Mouse (Mus musculus): ENCODE measurements around the gene Higd1a. TPM values are rescaled to one million over a fixed set of nuclear protein-coding genes. Genes with fewer than 3 reads are reported as not detected.

Gene Higd1a
- polyA plus RNA-seq, 1 experiment from 2014 or later = 257 TPM

DNA sequence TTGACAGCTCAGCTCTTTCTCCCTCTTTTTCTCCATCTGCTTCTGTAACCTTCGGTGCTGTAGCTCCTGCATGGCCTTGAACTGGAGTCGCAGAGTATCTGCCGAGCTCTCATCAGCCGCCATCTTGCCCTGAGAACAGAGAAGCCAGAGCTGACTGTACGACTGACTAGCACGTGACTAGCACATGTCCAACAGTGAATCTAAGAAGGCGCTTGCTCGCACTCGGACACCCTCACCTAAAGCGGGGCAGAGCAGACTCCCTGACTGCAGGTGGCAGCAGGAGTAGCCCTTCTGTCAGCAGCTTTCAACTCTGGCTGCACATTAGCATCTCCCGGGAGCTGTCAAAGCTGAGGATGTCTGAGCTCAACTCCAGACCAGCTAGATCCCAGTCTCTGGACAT, 24.3 kb downstream of the Higd1a start:
- Histone ChIP-seq H3K36me3 (no peaks in the 10 kb centered on the region), H3K9me3 (replicated peaks) (peaks cover 6% of the 10 kb centered on the region; the same call in 1 of the 2 replicates), H3K4me1 (replicated peaks) (peaks cover 2% of the 10 kb centered on the region; the same call in 1 of the 2 replicates), H3K27ac (ENCODE audit: poor library complexity, severe bottlenecking) (no peak overlapping the region), H3K27me3 (replicated peaks) (0 out of 2 replicates have a peak, but pooled peaks cover 1% of the 10 kb centered on the region), H3K4me2 (no peak overlapping the region), H3K9ac (no peak overlapping the region), H3K4me3 (no peak overlapping the region)
- 77% methylated on average over 11 of the region's 11 CpGs for WGBS
- no peak for ATAC-seq (ENCODE audit: insufficient number of reproducible peaks, low FRiP score)

GRCm38 (mm10) chr9:121830956-121831293, 27.2 kb downstream of the Higd1a start:
- no peak overlapping the region for H3K27ac ChIP-seq (ENCODE audit: poor library complexity, severe bottlenecking)
- ATAC-seq (ENCODE audit: insufficient number of reproducible peaks, low FRiP score) = no peak; the same call in 1 of the 2 replicates
- no peaks in the 10 kb centered on the region for H3K27me3 ChIP-seq (replicated peaks)
- H3K4me1 ChIP-seq (replicated peaks) = no peaks in the 10 kb centered on the region
- WGBS = 26% methylated on average over 6 of the region's 6 CpGs
- no peak overlapping the region for H3K4me3 ChIP-seq
- no peaks in the 10 kb centered on the region for H3K36me3 ChIP-seq
- no peak overlapping the region for H3K4me2 ChIP-seq
- peaks cover 6% of the 10 kb centered on the region; the same call in 1 of the 2 replicates for H3K9me3 ChIP-seq (replicated peaks)
- H3K9ac ChIP-seq = no peak overlapping the region

DNA sequence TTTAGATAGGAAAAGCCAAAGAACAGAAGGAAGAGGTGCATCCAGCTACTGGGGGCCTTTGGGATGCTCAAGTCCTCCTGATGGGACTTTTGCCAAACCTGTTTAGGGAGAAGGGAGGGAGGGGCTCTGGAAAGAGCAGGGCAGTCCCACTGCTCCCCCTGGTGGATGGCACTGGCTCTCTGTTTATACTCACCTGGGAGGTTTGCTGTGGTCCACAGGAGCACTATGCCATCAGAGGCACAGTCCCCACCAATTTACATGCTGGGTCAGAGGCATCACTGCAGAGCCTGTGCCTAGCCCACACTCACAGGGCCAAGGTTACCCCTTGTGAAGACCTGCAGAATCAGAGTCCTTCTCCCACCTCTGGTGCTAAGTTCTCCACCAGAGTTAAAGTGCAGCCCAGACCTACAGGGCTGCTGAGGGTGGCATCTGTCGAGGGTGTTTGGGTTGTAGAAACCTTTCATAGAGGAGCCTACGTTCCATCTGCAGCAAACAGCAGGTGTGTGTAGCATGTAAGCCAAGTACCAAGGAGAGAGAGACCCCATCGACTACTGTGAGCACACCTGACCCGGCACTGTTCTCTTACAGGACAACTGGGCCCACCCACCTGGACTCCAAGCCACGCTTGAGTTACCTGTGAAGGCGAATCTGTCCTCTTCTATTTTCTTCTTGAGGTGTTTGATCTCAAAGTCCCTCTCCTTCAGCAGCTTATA, 27.8 kb downstream of the Higd1a start:
- Histone ChIP-seq H3K4me3 (no peak overlapping the region), H3K9ac (no peak overlapping the region), H3K4me2 (no peak overlapping the region), H3K27ac (ENCODE audit: poor library complexity, severe bottlenecking) (no peak overlapping the region), H3K4me1 (replicated peaks) (no peaks in the 10 kb centered on the region), H3K27me3 (replicated peaks) (no peaks in the 10 kb centered on the region), H3K9me3 (replicated peaks) (peaks cover 1% of the 10 kb centered on the region; the same call in 1 of the 2 replicates), H3K36me3 (no peaks in the 10 kb centered on the region)
- WGBS = 69% methylated on average over 6 of the region's 6 CpGs
- no peak for ATAC-seq (ENCODE audit: insufficient number of reproducible peaks, low FRiP score)

DNA sequence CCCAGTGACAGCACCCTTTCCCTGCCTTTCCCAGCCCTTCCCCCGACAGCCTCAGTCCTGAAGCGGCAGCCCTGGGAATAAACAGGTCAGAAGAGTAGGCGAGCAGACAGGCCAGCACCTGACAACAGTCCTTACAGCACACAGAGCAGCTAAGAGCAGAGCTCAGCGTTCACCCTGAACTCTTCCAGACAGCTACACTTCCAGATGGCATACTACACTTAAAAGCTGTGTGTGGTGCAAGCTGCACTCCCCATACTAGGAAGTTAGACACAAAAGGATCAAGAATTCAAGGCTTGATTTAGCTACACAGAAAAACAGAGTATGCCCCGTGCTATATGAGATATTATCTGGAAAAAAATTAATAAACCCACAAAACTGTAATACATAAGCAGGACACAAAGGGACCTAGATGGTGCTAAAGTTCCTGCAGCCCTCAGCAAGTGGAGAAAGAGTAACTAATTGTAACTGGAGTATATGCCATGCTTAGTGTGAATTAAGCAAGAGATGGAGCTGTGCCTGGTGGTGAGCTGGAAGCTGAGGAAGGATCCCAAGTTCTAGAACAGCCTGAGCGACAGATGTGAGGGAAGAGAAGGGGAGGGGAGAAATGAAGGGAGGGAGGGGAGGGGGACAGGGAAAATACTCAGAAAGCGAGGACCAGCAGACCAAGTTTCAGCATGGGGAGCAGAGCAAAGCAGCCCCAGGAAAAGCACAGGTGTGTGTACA, 28.7 kb downstream of the Higd1a start:
- no peaks in the 10 kb centered on the region for H3K27me3 ChIP-seq (replicated peaks)
- ATAC-seq (ENCODE audit: insufficient number of reproducible peaks, low FRiP score) = no peak
- no peaks in the 10 kb centered on the region for H3K4me1 ChIP-seq (replicated peaks)
- no peak overlapping the region for H3K27ac ChIP-seq (ENCODE audit: poor library complexity, severe bottlenecking)
- H3K36me3 ChIP-seq = no peaks in the 10 kb centered on the region
- WGBS = 51% methylated on average over 7 of the region's 7 CpGs
- no peak overlapping the region for H3K4me2 ChIP-seq
- H3K4me3 ChIP-seq = no peak overlapping the region
- H3K9me3 ChIP-seq (replicated peaks) = no peaks in the 10 kb centered on the region
- H3K9ac ChIP-seq = no peak overlapping the region

- no peak for ATAC-seq (ENCODE audit: insufficient number of reproducible peaks, low FRiP score)
- H3K9me3 ChIP-seq (replicated peaks) = no peaks in the 10 kb centered on the region
- H3K4me3 ChIP-seq = no peak overlapping the region
- H3K4me1 ChIP-seq (replicated peaks) = no peaks in the 10 kb centered on the region
- H3K27me3 ChIP-seq (replicated peaks) = no peaks in the 10 kb centered on the region
- no peak overlapping the region for H3K27ac ChIP-seq (ENCODE audit: poor library complexity, severe bottlenecking)
- H3K9ac ChIP-seq = no peak overlapping the region
- H3K4me2 ChIP-seq = no peak overlapping the region
- no peaks in the 10 kb centered on the region for H3K36me3 ChIP-seq
- WGBS = 57% methylated on average over 6 of the region's 6 CpGs
Measured at GRCm38 (mm10) chr9:121828314-121828713, 29.8 kb downstream of the Higd1a start.

DNA sequence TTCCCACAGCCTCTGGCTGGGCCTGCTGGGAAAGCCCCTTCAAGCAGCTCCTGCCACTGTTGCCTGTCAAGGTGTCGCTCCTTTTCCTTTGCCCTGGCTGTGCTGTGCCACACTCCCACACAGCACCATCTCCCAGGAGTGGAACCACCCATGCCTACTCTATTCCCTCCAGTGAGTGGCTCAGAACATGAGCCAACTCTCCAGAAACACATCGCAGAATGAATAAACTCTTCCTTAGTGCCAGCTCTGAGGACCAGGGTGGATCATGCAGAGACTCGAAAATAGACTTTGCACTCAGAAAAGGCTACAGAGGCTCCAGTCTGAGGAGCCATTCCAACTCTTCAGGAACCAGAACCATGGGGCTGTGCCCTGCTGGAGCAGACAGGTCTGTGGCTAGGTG, 31.8 kb downstream of the Higd1a start:
- no peak for ATAC-seq (ENCODE audit: insufficient number of reproducible peaks, low FRiP score)

GRCm38 (mm10) chr9:121823991-121824390, 34.2 kb downstream of the Higd1a start:
- Histone ChIP-seq H3K4me2 (no peak overlapping the region), H3K9me3 (replicated peaks) (no peaks in the 10 kb centered on the region), H3K9ac (no peak overlapping the region), H3K4me3 (no peak overlapping the region), H3K36me3 (no peaks in the 10 kb centered on the region), H3K27ac (ENCODE audit: poor library complexity, severe bottlenecking) (no peak overlapping the region), H3K4me1 (replicated peaks) (peaks cover 3% of the 10 kb centered on the region; the same call in 1 of the 2 replicates), H3K27me3 (replicated peaks) (peaks cover 12% of the 10 kb centered on the region; the same call in 1 of the 2 replicates)
- 77% methylated on average over 7 of the region's 7 CpGs for WGBS
- no peak for ATAC-seq (ENCODE audit: insufficient number of reproducible peaks, low FRiP score)

More for the DNA sequence above, 31.8 kb downstream of the Higd1a start:
- peaks cover 3% of the 10 kb centered on the region; the same call in 1 of the 2 replicates for H3K4me1 ChIP-seq (replicated peaks)
- no peaks in the 10 kb centered on the region for H3K36me3 ChIP-seq
- WGBS = 76% methylated on average over 3 of the region's 3 CpGs
- no peaks in the 10 kb centered on the region for H3K9me3 ChIP-seq (replicated peaks)
- H3K27me3 ChIP-seq (replicated peaks) = 0 out of 2 replicates have a peak, but pooled peaks cover 6% of the 10 kb centered on the region
- H3K27ac ChIP-seq (ENCODE audit: poor library complexity, severe bottlenecking) = no peak overlapping the region
- H3K4me3 ChIP-seq = no peak overlapping the region
- H3K4me2 ChIP-seq = no peak overlapping the region
- no peak overlapping the region for H3K9ac ChIP-seq

GRCm38 (mm10) chr9:121823051-121823450, 35.1 kb downstream of the Higd1a start:
- no peak overlapping the region for H3K4me3 ChIP-seq
- no peak overlapping the region for H3K4me2 ChIP-seq
- peaks cover 12% of the 10 kb centered on the region; the same call in 1 of the 2 replicates for H3K27me3 ChIP-seq (replicated peaks)
- no peak overlapping the region for H3K9ac ChIP-seq
- peaks cover 3% of the 10 kb centered on the region; the same call in 1 of the 2 replicates for H3K4me1 ChIP-seq (replicated peaks)
- H3K36me3 ChIP-seq = no peaks in the 10 kb centered on the region
- ATAC-seq (ENCODE audit: insufficient number of reproducible peaks, low FRiP score) = no peak
- H3K27ac ChIP-seq (ENCODE audit: poor library complexity, severe bottlenecking) = no peak overlapping the region
- WGBS = 73% methylated on average over 1 of the region's 1 CpGs
- no peaks in the 10 kb centered on the region for H3K9me3 ChIP-seq (replicated peaks)

GRCm38 (mm10) chr9:121822585-121822991, 35.6 kb downstream of the Higd1a start:
- Histone ChIP-seq H3K4me3 (no peak overlapping the region), H3K27ac (ENCODE audit: poor library complexity, severe bottlenecking) (no peak overlapping the region), H3K4me2 (no peak overlapping the region), H3K9ac (no peak overlapping the region), H3K27me3 (replicated peaks) (peaks cover 12% of the 10 kb centered on the region; the same call in 1 of the 2 replicates), H3K4me1 (replicated peaks) (peaks cover 3% of the 10 kb centered on the region; the same call in 1 of the 2 replicates), H3K36me3 (no peaks in the 10 kb centered on the region), H3K9me3 (replicated peaks) (no peaks in the 10 kb centered on the region)
- 76% methylated on average over 6 of the region's 6 CpGs for WGBS
- no peak; the same call in 1 of the 2 replicates for ATAC-seq (ENCODE audit: insufficient number of reproducible peaks, low FRiP score)

- no peak overlapping the region for H3K4me3 ChIP-seq
- H3K27ac ChIP-seq (ENCODE audit: poor library complexity, severe bottlenecking) = no peak overlapping the region
- peaks cover 3% of the 10 kb centered on the region; the same call in 1 of the 2 replicates for H3K4me1 ChIP-seq (replicated peaks)
- no peak overlapping the region for H3K9ac ChIP-seq
- 70% methylated on average over 5 of the region's 5 CpGs for WGBS
- H3K4me2 ChIP-seq = no peak overlapping the region
- ATAC-seq (ENCODE audit: insufficient number of reproducible peaks, low FRiP score) = no peak
- no peaks in the 10 kb centered on the region for H3K9me3 ChIP-seq (replicated peaks)
- H3K36me3 ChIP-seq = no peaks in the 10 kb centered on the region
- peaks cover 12% of the 10 kb centered on the region; the same call in 1 of the 2 replicates for H3K27me3 ChIP-seq (replicated peaks)
Measured at GRCm38 (mm10) chr9:121820765-121821164, 37.4 kb downstream of the Higd1a start.

- Histone ChIP-seq H3K27ac (ENCODE audit: poor library complexity, severe bottlenecking) (no peak overlapping the region), H3K36me3 (no peaks in the 10 kb centered on the region), H3K4me2 (no peak overlapping the region), H3K4me3 (no peak overlapping the region), H3K9me3 (replicated peaks) (no peaks in the 10 kb centered on the region), H3K27me3 (replicated peaks) (peaks cover 15% of the 10 kb centered on the region; the same call in 1 of the 2 replicates), H3K9ac (no peak overlapping the region), H3K4me1 (replicated peaks) (peaks cover 8% of the 10 kb centered on the region)
- no peak for ATAC-seq (ENCODE audit: insufficient number of reproducible peaks, low FRiP score)
- 50% methylated on average over 7 of the region's 7 CpGs for WGBS
Measured at GRCm38 (mm10) chr9:121819771-121820471, 38.2 kb downstream of the Higd1a start.

Measured in heart, embryonic 12.5 days (tissue).